Mouse (Mus musculus): ENCODE results near the gene Arl4c. TPM values are rescaled to one million over a fixed set of nuclear protein-coding genes. Genes with fewer than 3 reads are reported as not detected.
A peak's percentile ranks its signal among the peaks of the same experiment; 100 is the strongest.
"Not testable (repeated sequence)": the region's sequence is repeated elsewhere in the genome, so short reads cannot be mapped to it uniquely, and the experiment has no call there.

Arl4c gene
- total RNA-seq, 2 experiments from 2014 or later, result 32.4 to 34.2 TPM

DNA sequence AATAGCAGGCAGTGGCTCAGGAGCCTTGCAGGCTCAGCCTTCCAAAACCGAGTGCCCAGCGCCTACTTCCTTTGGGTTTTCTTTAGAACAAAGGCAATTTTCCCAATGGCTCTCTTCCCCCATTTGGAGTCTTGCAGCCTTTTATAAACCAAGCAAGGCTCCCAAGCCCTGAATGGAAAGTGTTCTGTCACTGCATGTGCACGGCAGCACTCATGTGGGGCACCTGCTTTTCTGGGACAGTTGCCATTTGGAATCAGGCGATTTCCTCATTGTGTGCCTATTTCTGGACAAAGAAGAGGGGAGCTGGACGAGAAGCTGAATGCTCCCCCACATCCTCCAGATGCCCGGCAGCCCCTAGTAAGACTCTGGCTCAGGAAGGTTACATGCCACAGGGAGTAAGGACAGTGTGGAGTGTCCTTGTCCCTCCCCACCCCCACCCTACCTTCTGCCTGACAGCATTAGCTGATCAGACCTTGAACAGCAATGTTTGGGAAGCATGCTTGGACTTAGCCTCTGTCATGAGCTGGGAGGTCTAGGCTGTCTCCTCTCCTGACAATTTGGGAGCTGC is 43.6 kb downstream of the Arl4c start:
- peak; percentile 39 to 70 for DNase-seq (ENCODE audit: low spot score in 2 of 2)

DNA sequence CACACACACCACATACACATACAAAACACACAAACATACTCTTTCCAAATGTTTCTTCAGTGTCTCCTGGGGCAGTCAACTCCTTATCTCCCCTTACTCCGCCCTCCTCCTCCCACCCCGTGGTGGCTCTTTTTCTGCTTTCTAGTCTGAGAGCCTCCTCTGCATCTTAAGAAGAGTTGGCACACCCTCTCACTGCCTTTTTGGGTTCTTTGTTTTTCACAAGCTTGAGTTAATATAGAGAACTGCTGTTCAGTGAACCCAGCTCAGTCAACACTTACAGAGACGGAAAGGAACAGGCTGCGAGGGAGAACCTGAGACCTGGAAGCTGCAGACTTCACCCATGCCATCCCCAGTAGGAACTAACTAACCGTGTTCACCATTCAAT is 45.9 kb downstream of the Arl4c start:
- no peak for DNase-seq (ENCODE audit: low spot score in 2 of 2)

GRCm38 (mm10) chr1:88655473-88656095 is 46.4 kb downstream of the Arl4c start:
- DNase-seq (ENCODE audit: low spot score in 2 of 2), result no peak

GRCm38 (mm10) chr1:88654521-88655472 is 47.2 kb downstream of the Arl4c start:
- DNase-seq (ENCODE audit: low spot score in 2 of 2), result no peak

- no peak for DNase-seq (ENCODE audit: low spot score in 2 of 2)
These were observed 48.2 kb downstream of the Arl4c start for GRCm38 (mm10) chr1:88653614-88654520.

DNA sequence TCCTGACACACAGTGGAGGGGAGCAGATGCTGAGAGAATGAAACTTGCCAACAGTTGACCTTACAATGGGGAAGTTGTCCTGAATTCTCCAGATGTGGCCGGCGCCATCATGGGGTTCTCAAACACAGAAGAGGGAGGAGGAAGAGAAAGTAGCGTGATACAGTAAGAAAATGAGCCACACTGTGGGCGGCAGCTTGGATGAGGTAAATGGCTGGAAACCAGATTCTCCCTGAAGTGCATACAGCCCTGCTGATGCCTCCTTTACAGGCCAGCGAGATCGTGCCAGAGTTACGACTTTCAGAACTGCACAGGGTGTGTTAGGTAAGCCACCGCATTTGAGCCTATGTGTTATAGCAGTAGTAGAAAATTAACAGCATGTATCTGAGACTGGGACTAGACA is 49.3 kb downstream of the Arl4c start:
- DNase-seq (ENCODE audit: low spot score in 2 of 2), result no peak

- DNase-seq (ENCODE audit: low spot score in 2 of 2), result no peak
These were observed 50.4 kb downstream of the Arl4c start for GRCm38 (mm10) chr1:88651668-88652067.

DNA sequence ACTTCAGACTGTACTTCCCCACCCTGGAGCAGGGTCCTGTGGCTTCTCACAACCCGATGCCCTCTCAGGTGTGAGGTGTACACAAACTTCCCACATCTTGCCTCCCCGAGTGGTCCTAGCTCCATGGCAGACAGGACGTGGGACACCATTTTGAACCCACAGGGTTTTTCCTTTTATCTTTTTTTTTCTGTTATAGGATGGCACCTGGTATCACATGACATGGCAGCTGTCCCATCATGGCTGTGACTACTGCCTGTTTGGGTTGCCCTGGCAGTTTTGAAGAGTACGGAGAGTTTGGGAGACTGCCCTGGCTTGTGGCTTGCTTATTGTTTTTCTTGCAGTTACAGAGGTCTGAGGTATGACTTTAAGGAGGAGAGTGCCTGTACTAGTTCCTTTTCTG is 53.3 kb downstream of the Arl4c start:
- no peak for DNase-seq (ENCODE audit: low spot score in 2 of 2)

DNA sequence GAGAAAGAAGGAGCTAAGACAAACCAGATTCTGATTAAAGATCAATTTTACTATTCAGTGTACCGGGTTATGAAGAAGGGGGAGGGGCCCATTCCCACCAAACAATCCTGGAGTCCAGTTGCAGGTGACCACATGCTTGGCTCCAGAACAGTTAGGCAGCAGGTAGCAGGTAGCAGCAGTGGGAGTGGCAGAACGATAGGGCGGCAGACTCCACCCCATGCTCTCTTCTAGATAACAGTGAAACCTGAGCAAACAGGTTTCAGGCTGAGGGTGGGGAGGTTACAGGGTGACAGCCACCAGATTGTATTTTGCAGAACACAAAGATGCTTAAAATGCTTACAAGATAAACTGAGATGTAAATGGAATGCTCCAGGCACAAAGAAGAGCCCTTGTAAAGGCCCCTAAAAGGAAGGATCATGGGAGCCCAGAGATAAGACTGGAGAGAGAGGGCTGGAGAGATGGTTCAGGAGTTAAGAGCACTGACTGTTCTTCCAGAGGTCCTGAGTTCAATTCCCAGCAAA is 56.4 kb downstream of the Arl4c start:
- no peak for DNase-seq (ENCODE audit: low spot score in 2 of 2)

DNA sequence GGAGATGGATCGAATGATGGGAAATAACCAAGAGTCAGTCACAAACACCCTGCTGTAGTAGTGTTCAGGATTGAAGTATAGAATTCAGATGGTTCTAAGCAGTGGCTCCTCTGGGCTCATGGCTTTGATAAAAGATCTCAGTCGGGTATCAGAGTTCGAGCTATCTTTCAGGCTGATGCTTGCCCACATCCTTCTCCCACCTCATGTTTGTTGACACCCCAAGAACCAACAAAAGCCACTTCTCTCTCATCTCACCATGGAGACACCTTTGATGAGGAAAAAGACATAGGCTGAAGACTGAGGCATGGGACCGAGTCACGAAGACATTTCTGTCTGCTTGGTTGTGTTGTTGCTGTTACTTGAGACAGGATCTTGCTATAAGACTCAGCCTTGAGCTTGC is 57.6 kb downstream of the Arl4c start:
- DNase-seq (ENCODE audit: low spot score in 2 of 2), result no peak

- no peak for DNase-seq (ENCODE audit: low spot score in 2 of 2)
These were observed 58.7 kb downstream of the Arl4c start for GRCm38 (mm10) chr1:88643181-88643823.

GRCm38 (mm10) chr1:88642735-88643134 is 59.3 kb downstream of the Arl4c start:
- DNase-seq (ENCODE audit: low spot score in 2 of 2), result no peak

DNA sequence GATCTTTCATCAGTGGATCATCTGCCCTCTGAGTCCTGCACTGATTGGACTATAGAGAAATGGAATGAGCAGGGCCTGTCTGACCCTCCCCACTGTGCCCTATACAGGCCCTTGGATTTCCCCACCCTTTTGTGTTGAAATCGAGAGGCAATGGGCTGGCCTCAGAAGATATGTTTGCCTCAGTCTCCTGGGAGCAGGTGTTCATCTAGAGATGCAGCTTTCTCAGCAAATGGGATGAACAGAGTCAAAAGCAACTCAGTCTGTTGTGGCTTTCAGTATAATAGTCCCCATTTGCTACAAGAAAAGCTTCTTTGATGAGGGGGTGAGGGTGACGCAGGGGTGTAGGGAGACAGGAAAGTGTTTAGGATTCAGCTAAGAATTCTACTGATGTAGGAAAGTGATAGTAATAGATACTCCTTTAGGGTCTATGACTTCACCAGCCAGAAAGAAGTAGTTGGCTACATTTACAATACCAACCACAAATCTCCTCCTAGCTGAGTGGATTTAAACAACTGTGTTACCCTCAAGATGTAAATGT is 60.3 kb downstream of the Arl4c start:
- no peak for DNase-seq (ENCODE audit: low spot score in 2 of 2)

DNA sequence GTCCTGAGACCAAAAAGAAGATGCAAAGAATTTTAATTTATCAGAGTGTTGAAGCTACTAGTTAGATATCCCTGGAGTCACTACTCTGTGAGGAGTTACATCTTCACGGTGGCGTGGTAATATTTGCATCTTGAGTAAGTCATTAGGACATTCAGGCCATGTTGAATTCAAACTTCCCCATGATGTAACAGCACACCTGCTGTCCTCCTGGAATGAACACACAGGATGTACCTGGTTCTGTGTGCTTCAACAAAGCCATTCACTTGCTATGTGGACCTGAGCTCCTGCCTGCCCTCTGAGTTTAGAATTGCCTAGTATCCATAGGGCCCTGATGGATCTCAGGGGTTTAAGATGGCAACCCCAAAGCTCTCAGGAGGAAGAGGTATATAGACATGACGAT is 60.8 kb downstream of the Arl4c start:
- DNase-seq (ENCODE audit: low spot score in 2 of 2), result no peak

GRCm38 (mm10) chr1:88639432-88640281 is 62.4 kb downstream of the Arl4c start:
- no peak for DNase-seq (ENCODE audit: low spot score in 2 of 2)

DNA sequence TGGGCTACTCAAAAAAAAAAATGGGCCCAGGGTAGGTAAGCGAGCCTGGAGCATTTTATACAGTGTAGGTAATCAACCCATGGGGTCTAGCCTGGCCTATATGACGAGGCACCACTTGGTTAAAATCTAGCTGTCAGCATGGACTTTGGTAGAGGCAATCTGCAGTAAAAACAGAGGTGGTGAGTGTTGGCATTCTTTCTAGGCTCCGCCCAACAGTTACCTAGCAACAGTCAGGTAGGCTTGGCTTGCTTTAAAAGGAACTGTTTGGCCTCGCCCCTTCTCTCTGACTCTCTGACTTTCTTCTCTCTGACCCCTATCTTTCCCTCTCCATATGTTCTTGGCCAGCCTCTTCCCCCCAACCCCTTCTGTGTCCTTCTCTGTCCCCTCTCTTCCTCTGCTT is 63.4 kb downstream of the Arl4c start:
- no peak for DNase-seq (ENCODE audit: low spot score in 2 of 2)

DNA sequence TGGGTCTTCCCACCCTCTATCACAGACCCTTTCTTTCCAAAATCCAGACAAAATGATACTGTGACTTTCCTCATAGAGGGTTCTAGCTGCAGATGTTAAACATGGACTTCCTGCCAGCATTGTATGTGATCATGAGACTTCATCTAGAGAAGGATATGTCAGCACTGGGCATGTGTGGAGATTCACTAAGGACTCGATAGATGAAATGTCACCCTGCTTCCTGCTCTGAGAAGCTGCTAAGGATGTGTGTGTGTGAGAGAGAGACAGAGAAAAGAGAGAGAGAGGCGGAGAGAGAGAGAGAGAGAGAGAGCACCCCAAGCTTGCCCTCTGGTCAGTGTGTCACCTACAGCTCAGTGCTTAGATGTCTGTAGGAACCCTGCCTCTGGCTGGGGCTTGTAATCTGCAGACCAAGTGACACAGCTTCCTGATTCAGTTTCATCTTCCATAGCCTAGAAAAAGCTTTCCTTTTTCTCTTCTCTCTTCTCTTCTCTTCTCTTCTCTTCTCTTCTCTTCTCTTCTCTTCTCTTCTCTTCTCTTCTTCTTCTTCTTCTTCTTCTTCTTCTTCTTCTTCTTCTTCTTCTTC is 65.4 kb downstream of the Arl4c start:
- not testable (repeated sequence) for DNase-seq (ENCODE audit: low spot score in 2 of 2)

GRCm38 (mm10) chr1:88635659-88636058 is 66.4 kb downstream of the Arl4c start:
- no peak for DNase-seq (ENCODE audit: low spot score in 2 of 2)

DNA sequence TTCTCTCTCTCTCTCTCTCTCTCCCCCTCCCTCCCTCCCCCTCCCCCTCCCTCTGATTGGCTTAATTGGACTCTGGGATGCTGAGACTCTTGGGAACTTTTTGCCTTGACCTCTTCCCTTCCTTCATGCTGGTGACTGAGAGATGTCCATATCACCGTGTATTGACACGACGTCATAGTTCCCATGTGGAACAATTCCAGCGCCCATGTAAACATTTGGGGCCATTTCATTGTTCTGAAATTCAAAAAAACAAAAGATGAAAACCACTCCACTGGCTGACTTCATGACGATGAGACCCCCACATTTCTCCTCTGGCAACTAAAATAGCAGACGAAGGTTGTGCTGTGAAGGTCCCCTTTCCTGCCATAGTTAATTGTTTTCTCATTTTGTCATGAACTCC is 69.2 kb downstream of the Arl4c start:
- no peak for DNase-seq (ENCODE audit: low spot score in 2 of 2)
